Mouse (Mus musculus) ES-Bruce4 (cell line): ENCODE results near the gene Uvrag. TPM values are rescaled to one million over a fixed set of nuclear protein-coding genes. Genes with fewer than 3 reads are reported as not detected.

Experiments used
- H3K27ac ChIP-seq: 2 replicates; pipeline ENCODE4 v1.5.1; 2012; ENCODE audit warnings: low read length, inconsistent platforms; ENCODE audit not compliant: insufficient read depth
- H3K27me3 ChIP-seq: 2 replicates; pipeline ENCODE4 v1.6.1; 2012; ENCODE audit warnings: mild to moderate bottlenecking, low read length, inconsistent platforms; ENCODE audit not compliant: control insufficient read depth, poor library complexity, insufficient read depth, severe bottlenecking
- H3K36me3 ChIP-seq: 2 replicates; pipeline ENCODE4 v1.6.1; 2012; ENCODE audit warnings: inconsistent platforms, mild to moderate bottlenecking, low read length, moderate library complexity; ENCODE audit not compliant: control insufficient read depth, poor library complexity, insufficient read depth, severe bottlenecking
- H3K4me1 ChIP-seq: one replicate; pipeline ENCODE4 v1.8.1; 2011; ENCODE audit warnings: low read length; ENCODE audit not compliant: control insufficient read depth, insufficient read depth
- H3K4me3 ChIP-seq: 2 replicates; pipeline ENCODE4 v1.5.1; 2011; ENCODE audit warnings: low read depth, mild to moderate bottlenecking, low read length
- H3K9ac ChIP-seq: 2 replicates; pipeline ENCODE4 v1.6.1; 2012; ENCODE audit warnings: low read depth, mild to moderate bottlenecking, inconsistent platforms; ENCODE audit not compliant: poor library complexity, severe bottlenecking
- H3K9me3 ChIP-seq: replicated peaks from 2 replicates; pipeline ENCODE4 v1.6.1; 2012; ENCODE audit warnings: mild to moderate bottlenecking, low read length, inconsistent platforms; ENCODE audit not compliant: control insufficient read depth, poor library complexity, insufficient read depth, severe bottlenecking
- CTCF ChIP-seq: IDR thresholded peaks from one replicate; pipeline ENCODE4 v1.8.1; 2011; ENCODE audit warnings: low read depth, low read length
- EP300 ChIP-seq: IDR thresholded peaks from 2 replicates; pipeline ENCODE4 v1.6.1; 2011; ENCODE audit warnings: low read depth, low read length; ENCODE audit not compliant: insufficient read depth
- POLR2A ChIP-seq: IDR thresholded peaks from one replicate; pipeline ENCODE4 v1.8.1; 2011; ENCODE audit warnings: low read length; ENCODE audit not compliant: insufficient read depth
- polyA plus RNA-seq: library from polyadenylated mRNA; stranded (reverse); fragments of >200 nt; gene quantifications from 2 replicates; pipeline ENCODE4 v1.2.4, GENCODE M21; 2011; ENCODE audit warnings: low read depth; ENCODE audit not compliant: missing spikeins, insufficient read depth, insufficient read length

The Uvrag gene
- polyA plus RNA-seq, 1 experiment, result 16.9 TPM

GRCm38 (mm10) chr7:98958172-98958571 lies 182.8 kb downstream of the Uvrag start:
- H3K4me1 ChIP-seq, result peaks cover 3% of the 10 kb centered on the region
- no peak overlapping the region for H3K9ac ChIP-seq
- TF ChIP-seq EP300, result no peak
- TF ChIP-seq CTCF, result no peak
- no peak for TF ChIP-seq POLR2A
- no peak overlapping the region for H3K4me3 ChIP-seq
- H3K27ac ChIP-seq, result no peak overlapping the region
- no peaks in the 10 kb centered on the region for H3K36me3 ChIP-seq
- H3K27me3 ChIP-seq, result no peaks in the 10 kb centered on the region
- H3K9me3 ChIP-seq, result no peaks in the 10 kb centered on the region

GRCm38 (mm10) chr7:98957111-98957741 lies 183.7 kb downstream of the Uvrag start:
- Histone ChIP-seq H3K4me3 (no peak overlapping the region), H3K4me1 (no peaks in the 10 kb centered on the region), H3K27me3 (no peaks in the 10 kb centered on the region), H3K27ac (no peak overlapping the region), H3K9ac (no peak overlapping the region), H3K9me3 (no peaks in the 10 kb centered on the region), H3K36me3 (no peaks in the 10 kb centered on the region)
- TF ChIP-seq EP300 (no peak), CTCF (no peak), POLR2A (no peak)

GRCm38 (mm10) chr7:98956609-98957008 lies 184.3 kb downstream of the Uvrag start:
- H3K4me3 ChIP-seq, result no peak overlapping the region
- TF ChIP-seq POLR2A, result no peak
- TF ChIP-seq EP300, result no peak
- H3K9ac ChIP-seq, result no peak overlapping the region
- no peaks in the 10 kb centered on the region for H3K9me3 ChIP-seq
- no peaks in the 10 kb centered on the region for H3K4me1 ChIP-seq
- H3K36me3 ChIP-seq, result no peaks in the 10 kb centered on the region
- no peaks in the 10 kb centered on the region for H3K27me3 ChIP-seq
- no peak overlapping the region for H3K27ac ChIP-seq

- H3K4me1 ChIP-seq, result no peaks in the 10 kb centered on the region
Observed at GRCm38 (mm10) chr7:98953649-98954048, 187.3 kb downstream of the Uvrag start.

GRCm38 (mm10) chr7:98944986-98945385 lies 196.0 kb downstream of the Uvrag start:
- TF ChIP-seq POLR2A, result no peak
- TF ChIP-seq CTCF, result no peak
- TF ChIP-seq EP300, result no peak
- H3K36me3 ChIP-seq, result no peaks in the 10 kb centered on the region
- no peak overlapping the region for H3K27ac ChIP-seq
- no peaks in the 10 kb centered on the region for H3K4me1 ChIP-seq
- H3K27me3 ChIP-seq, result no peaks in the 10 kb centered on the region
- no peak overlapping the region for H3K9ac ChIP-seq
- no peaks in the 10 kb centered on the region for H3K9me3 ChIP-seq
- H3K4me3 ChIP-seq, result no peak overlapping the region

More at GRCm38 (mm10) chr7:98953649-98954048, 187.3 kb downstream of the Uvrag start:
- H3K36me3 ChIP-seq, result no peaks in the 10 kb centered on the region
- H3K4me3 ChIP-seq, result no peak overlapping the region
- H3K9me3 ChIP-seq, result no peaks in the 10 kb centered on the region
- no peaks in the 10 kb centered on the region for H3K27me3 ChIP-seq
- no peak overlapping the region for H3K9ac ChIP-seq
- TF ChIP-seq EP300 (no peak), CTCF (no peak), POLR2A (no peak)
- no peak overlapping the region for H3K27ac ChIP-seq

- no peak overlapping the region for H3K9ac ChIP-seq
- no peaks in the 10 kb centered on the region for H3K9me3 ChIP-seq
- H3K4me1 ChIP-seq, result no peaks in the 10 kb centered on the region
- TF ChIP-seq CTCF (no peak), POLR2A (no peak), EP300 (no peak)
- H3K27ac ChIP-seq, result no peak overlapping the region
- H3K27me3 ChIP-seq, result no peaks in the 10 kb centered on the region
- no peaks in the 10 kb centered on the region for H3K36me3 ChIP-seq
- H3K4me3 ChIP-seq, result no peak overlapping the region
Observed at GRCm38 (mm10) chr7:98943687-98944086, 197.3 kb downstream of the Uvrag start.
